Mouse (Mus musculus) G1E (cell line): ENCODE data around the gene Fgf3.

ENCODE experiments used
- CTCF ChIP-seq: IDR thresholded peaks from 2 replicates; pipeline ENCODE4 v1.5.1; 2012; ENCODE audit warnings: low read depth, low read length, inconsistent platforms, mixed read lengths
- POLR2AphosphoS5 ChIP-seq: IDR thresholded peaks from 2 replicates; pipeline ENCODE4 v1.6.1; 2012; ENCODE audit warnings: low read depth, low read length, inconsistent platforms; ENCODE audit not compliant: insufficient replicate concordance

DNA sequence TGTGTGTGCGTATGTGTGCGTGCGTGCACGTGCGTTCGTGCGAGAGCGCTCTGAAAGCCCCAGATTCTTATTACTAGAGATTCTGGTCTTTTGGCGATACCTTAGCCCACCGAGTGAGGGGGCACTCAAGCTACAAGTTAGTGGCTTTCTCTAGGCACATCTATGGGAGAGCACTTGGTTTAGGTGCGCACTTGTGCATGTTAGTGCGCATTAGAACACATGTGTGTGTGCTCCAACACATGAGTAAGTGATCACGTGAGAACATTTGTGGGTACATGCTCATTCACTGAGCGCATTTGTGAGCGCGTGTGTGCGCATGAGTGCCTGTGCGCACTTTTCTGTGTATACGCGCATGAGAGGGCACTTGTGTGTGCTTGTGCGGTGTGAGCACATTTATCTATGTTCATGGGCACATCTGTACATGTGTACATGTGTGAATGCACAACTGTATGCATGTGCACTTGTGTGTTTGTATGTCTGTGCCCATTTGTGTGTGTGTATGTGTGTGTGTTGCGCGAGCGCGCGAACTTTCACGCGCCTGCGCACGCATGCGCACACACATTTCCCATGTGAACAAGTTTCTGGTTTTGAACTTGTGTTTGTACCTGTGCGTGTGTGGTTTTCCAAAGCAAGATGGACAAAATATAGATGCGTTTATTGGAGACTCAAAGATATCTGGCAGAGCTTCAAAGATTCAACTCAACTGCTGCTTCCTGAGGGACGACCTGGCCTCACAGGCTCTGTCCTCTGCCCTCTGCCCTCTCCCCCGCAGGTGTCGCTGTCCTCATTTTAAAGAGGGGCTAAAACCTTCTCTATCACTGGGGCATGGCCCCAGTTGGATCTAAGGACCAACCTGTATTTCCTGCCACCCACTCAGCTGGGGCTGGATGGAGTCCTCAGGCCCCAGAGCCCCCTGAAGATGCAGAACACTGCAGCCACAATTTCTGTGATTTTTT, 48.0 kb upstream of the Fgf3 start:
- no peak for TF ChIP-seq CTCF
- no peak for TF ChIP-seq POLR2AphosphoS5
